Mouse (Mus musculus): Measurements from ENCODE around the gene Cul5.

Cul5 gene

DNA sequence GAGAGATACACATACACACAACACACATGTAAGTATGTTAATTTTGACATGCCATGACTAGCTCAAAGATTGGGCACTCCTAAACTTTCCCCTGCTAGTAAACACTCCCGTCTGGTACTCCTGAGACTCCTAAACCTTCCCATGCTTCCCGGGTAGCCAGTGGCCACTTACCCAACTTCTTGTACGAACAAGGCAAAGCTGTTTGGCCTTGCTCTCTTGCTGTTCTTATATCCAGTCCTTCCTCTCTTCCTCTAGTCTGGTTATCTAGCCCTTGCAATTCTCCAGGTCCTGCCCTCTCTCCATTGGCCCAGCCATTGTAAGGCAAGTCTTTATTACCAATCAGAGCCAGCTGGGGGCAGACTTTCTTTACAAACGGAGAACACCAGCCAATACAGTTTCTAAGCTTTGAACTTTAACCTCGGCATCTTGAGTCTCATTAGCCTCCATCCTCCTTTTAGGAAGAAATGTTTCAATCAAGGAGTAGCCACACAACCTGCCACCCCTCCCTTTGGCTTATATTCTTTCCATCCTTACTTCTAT is at the start of gene Cul5:
TSS of gene Cul5 (minus strand) at position 335 of the 540 bp plus-strand sequence.
- no peak for DNase-seq (ENCODE audit: low spot score)

DNA sequence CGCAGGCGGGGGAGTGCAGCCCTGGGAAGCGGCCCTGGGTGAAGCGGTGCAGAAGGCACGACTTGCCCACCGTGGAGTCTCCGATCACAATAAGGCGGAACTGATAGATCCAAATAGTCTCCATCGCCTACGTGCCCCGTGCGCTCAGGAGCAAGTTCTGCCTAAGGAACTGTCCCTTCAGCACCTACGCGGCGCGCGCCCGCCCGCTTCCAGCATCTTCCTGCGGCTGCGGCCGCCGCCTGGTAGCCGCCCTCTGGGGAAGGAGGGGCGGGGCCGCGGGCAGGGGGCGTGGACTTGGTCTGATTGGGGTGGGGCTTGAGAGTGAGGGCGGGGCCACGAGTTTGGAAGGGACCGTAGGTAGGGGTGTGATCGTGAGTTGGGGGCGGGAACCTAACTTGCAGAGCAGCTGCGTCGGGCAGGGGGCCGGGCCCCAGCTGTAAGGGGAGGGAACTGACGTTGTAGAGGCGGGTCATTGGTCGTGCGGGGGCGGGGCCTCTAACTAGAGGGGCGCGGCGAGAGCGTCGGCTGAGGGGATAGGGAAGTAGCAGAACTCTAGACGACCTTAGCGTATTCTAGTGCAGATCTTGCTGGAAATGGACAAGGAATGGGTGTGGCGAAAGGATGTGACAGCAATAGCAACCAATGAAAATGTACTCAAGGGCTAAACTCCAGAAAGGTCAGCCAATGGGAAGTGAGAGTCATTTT is 36.3 kb upstream of the Cul5 start, which contains the start of gene Rab39:
TSS of gene Rab39 (minus strand) at position 241 of the 705 bp plus-strand sequence.
- peak; percentile 71 for DNase-seq (ENCODE audit: low spot score)

DNA sequence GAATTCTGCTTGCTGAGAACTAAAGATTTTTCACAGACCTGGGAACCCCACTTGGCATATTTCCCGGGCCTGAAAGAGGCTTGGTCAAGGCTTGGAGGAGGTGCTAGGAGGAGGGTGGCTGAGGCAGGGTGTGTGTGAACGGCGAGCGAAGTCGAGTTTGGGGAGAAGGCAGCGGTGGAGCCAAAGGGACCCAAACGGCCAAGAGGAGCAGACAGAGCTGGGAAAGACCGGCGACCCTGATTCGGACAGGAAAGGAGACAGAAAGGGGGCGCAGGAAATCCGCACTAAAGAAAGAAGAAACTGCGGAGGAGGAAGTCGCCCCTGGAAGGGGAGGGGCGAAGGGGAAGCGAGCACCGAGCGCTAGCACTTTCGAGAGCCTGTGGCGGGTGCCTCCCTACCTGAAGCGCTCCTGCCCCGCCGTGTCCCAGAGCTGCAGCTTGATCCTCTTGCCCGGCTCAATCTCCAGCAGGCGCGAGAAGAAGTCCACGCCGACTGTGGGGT is 35.7 kb upstream of the Cul5 start:
- peak; percentile 11 for DNase-seq (ENCODE audit: low spot score)

DNA sequence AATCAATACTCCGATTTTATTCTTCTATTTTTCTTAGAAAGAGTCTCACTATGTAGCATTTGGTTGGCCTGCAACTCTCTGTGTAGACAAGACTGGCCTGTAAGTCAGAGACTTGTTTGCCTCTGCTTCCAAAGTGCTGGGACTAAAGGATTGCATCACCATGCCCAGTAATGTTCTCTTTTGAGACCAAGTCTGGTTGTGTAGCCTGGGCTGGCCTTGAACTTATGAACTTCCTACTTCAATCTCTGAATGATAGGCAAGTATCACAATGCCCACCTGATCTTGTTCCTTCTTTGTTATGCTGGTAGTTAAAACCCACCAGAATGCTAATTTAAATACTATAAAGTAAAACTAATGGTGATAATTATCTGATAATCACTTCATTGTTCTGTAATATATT is 33.2 kb upstream of the Cul5 start:
- DNase-seq (ENCODE audit: low spot score) = no peak

DNA sequence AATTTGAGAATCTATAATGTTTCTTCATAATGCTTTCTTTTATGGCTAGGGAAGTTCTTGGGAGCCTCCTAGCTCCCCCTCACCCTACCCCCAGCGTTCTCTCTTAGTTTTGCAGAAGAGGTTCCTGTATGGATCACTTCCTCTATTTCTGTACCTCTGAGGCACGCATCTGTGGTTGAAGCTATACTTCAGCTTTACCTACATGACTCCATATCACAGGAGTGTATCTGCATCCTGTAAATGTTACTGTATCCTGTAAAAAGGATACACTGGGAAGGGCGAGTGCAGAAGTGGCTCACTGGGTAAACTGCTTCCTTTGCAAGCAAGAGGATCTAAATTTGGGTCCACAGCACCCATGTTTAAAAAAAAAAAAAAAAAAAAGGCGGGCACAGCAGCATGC is 30.7 kb upstream of the Cul5 start:
- no peak for DNase-seq (ENCODE audit: low spot score)

DNA sequence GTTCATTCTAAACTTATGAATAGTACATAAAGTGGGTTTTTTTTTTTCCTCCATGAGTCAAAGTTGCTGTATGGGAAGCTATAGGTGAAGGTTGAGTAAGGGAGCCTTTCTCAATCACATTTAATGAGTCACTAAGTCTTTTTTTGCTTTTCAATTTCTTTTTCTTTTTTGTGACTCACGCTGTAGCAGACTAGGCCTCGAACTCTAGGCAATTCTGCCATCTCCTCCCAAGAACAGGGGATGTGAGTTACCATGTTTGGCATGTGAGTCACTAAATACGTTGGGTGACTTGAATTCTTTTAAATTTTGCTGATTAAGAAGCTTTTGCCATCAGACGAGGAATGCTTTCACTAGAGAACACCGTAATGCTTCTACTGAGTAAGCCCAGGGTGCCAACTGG is 26.0 kb upstream of the Cul5 start:
- no peak for DNase-seq (ENCODE audit: low spot score)

DNA sequence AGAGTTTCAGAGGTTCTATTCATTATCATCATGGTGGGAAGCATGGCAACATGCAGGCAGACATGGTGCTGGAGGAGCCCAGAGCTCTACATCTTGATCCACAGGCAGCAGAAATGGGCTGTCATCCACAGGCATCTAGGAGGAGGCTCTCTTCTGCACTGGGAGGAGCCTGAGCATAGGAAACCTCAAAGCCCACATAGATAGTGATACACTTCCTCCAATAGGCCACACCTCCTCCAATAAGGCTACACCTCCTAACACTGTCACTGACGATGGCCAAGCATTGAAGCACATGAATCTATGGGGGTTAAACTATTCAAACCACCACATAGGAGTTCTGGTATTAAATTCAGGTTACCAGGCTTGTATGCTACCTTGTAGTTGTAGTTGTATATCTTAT is 23.9 kb upstream of the Cul5 start:
- no peak for DNase-seq (ENCODE audit: low spot score)

DNA sequence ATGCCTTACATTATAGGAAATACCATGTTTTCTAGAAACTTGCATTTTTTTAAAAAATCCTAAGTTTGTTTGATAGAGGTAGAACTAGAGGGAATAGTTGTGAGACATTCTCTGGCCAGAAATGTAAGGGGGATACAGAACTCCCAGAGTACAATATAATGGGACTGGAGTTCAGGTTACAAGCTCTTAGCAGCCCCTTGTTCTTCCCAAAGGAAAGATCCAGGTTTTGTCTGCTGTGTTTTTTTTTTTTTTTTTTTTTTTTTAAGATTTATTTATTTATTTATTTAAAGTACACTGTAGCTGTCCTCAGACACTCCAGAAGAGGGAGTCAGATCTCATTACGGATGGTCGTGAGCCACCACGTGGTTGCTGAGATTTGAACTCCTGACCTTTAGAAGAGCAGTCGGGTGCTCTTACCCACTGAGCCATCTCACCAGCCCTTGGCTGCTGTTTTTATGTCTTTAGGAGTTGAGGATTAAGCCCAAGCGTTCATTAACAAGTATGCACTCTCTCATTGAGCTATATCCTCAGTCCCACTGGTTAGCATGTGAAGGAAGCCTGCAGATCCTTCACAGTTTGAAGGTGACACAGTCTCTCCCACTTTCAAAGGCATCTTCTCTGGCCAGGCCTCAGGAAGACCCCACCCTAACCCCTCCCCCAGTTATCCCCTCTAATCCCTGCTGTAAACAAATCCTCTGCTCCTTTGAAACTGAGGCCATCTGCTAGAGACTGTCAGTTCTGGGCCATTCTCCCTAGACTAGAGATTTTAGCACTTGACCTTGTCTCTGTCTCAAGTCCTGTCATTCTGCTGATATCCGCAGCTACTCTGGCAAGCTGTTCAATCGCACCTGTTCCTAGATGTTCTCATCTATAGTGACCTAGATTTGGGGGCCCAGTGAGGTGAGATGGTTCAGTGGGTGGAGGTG is 22.2 kb upstream of the Cul5 start:
- no peak for DNase-seq (ENCODE audit: low spot score)

DNA sequence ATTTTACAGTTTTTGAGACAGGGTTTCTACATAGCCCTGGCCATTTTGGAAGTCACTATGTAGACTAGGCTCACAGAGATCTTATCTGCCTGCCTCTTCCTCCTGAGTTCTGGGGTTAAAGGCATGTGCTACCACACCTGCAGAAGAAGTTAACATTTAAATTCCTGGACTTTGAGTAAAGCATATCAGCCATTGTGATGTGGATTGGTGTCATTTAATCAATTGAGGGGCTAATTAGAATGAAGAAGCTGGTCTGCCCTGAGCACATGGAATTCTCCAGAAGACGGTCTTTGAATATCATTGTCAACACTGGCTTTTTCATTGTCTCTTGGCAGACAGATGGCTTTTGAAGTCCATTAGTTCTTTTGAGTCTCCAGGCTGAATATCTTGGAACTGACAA is 11.0 kb upstream of the Cul5 start:
- no peak for DNase-seq (ENCODE audit: low spot score)

DNA sequence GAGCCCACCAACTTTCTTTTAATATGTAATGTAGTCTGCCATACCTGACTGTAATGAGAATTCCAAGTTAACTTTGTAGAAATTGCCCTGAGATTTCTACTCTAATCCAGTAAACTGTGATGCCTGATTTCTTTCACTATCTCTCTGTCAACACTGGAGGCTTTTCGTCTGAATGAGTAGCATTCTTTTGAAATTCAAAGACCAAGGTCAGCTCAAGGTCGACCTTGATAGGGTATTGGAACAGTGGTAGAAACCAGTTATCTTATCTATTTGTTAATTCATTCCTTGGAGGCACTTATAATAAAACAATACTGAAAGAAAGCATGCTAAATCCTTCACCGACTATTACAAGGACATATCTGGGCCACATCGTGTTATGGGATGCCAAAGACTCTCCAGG is 7.1 kb upstream of the Cul5 start:
- no peak for DNase-seq (ENCODE audit: low spot score)

DNA sequence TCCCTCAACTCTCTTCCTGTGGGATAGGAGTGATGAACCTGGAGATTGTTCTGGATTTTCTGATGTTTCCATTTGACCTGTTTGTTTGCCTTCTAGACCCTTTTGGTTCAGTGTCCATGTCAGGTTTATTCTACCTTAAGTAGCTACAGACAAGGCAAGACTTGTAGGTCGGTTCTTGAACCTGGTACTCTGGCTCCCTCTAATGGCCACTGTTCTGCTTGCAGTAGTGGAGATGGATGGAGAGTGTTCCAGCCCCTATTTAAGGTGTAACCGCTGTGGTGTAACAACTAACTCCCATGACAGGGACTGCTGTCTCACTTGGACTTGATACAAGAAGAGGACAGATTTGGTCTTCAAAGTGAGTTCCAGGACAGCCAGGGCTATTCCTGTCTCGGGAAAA is 3.8 kb upstream of the Cul5 start:
- peak; percentile 61 for DNase-seq (ENCODE audit: low spot score)

DNA sequence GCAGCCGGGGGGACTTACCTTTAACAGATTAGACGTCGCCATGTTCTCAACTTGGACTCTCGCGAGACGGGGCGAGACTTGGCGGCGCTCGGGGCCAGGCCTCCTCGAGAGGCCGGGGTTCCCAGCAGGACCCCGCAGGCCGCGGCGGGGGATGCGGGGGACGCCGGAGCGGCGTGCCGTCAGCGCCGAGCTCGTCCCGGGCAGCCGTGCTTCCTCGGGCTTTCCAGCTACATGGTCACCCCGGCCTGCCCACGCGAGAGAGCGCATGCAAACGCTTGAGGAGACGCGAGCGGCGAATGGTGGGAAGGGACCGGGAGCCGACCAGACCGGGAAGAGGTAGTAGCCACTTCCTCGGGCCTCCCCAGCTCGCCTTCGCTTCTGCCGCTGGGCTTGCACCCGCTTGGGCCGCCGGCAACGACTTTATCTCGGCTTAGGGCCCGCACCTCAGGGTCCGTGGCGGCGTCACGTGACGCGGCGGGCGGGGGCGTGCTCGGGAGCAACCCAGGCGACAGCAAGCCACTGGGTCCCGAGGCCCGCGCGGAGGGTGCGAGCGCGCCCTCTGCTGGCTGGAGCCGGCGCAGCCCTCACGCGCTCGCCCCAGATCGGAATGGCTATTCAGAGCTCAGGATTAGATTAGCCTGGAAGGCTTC is 2.7 kb downstream of the Cul5 start:
- DNase-seq (ENCODE audit: low spot score) = peak; percentile 87

DNA sequence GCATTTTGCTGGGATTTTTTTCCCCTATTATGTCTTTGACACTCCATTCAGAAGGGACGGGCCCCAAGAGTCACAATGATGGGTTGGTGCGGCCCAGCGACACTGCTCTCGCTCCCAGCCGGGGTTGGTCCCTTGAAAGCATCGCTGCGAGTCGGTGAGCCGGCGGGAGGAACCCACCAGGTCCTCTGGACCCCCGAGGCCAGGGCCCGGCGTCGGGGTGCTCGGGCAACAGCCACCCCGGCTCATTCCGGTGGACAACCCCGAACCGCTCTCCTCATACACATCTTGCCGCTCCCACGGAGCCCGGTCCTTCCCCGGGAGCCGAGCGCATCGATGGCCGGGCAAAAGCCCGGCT is 3.2 kb downstream of the Cul5 start:
- DNase-seq (ENCODE audit: low spot score) = no peak

DNA sequence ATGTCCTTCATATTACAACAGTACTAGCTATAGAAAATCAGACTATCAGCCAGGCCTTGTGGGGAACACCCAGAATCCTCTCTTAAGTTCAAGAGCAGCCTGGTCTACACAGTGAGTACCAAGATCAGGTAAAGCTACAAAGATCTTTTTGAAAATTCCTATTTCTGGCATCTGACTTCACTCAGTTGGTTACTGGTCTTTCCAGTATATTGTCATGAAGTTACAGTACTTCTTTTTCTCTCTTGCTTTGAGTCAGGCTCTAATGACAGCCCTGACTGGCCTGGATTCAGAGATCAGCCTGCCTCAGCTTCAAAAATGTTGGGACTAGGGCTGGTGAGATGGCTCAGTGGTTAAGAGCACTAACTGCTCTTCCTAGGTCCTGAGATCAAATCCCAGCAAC is 4.4 kb downstream of the Cul5 start:
- no peak for DNase-seq (ENCODE audit: low spot score)

DNA sequence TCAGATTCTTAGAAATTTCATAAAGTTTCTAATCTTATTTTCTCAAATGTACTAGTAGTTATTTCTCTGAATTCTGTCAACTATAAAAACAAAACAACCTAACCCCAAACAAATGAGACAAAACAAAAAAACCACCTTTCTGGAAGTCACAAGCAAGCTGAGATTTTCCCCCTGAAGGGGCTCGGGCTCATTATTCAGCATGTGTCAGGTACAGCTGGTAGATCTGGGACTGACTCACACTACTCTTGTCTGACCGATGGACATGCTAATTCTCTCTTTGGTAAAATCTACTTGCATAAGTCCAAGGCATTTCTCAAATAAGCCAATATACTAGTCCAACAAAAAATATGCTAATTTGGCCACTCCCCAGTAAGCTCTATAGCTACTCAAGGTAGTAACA is 5.0 kb downstream of the Cul5 start:
- DNase-seq (ENCODE audit: low spot score) = no peak

DNA sequence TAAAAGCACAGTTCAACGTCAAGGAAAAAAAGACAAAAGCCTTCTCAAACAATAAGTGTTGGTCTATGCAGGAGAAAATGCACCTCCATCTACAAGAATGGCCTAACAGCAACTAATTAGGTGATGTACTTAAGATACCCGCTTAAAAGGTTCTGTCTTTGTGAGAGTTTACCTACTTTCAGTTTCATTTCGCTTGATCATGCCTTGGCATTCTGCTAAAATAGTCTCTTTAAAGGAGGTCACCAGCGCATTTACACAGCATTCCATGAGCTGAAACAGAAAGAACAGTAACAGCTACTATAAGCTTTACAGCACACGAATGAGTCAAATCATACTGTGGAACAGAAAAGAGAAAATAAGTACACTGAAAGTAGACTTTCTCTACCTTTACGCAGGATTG is 35.0 kb downstream of the Cul5 start:
- DNase-seq (ENCODE audit: low spot score) = no peak

DNA sequence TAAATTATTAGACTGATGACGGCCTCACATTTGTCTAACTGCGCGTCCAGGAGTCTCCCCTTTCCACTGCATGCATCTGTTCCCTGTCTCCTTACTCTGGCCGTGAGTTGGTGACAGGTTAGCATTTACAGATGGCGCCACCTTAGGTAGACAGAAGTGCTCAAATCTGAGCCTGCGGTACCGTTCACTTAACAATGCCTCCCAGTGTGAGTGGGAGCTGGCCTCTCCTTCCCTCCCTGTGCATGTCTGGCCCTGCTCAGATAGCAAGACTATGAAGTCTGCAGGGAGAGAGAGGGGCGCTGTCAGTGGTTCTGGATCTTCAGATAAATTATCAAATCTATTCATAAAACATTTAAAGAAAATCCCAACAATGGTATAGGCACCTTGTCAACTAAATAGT is 54.6 kb downstream of the Cul5 start:
- no peak for DNase-seq (ENCODE audit: low spot score)

DNA sequence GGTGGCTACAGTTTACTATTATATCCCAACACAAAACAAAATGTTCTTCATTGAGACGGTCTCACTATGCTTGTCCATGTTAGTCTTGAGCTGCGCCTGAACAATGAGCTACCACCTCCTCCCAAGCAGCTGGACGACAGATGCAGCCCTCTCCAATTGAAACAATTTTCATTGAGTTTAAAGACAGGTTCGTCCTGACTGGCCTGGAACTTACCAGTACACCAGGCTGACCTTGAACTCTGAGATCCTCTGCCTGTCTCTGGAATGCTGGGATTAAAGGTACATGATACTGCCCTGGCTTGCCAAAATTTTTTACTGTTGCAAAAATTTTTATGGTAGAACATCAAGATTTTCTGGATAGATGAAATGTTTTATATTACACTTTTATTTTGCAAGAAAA is 55.5 kb downstream of the Cul5 start:
- no peak for DNase-seq (ENCODE audit: low spot score)

DNA sequence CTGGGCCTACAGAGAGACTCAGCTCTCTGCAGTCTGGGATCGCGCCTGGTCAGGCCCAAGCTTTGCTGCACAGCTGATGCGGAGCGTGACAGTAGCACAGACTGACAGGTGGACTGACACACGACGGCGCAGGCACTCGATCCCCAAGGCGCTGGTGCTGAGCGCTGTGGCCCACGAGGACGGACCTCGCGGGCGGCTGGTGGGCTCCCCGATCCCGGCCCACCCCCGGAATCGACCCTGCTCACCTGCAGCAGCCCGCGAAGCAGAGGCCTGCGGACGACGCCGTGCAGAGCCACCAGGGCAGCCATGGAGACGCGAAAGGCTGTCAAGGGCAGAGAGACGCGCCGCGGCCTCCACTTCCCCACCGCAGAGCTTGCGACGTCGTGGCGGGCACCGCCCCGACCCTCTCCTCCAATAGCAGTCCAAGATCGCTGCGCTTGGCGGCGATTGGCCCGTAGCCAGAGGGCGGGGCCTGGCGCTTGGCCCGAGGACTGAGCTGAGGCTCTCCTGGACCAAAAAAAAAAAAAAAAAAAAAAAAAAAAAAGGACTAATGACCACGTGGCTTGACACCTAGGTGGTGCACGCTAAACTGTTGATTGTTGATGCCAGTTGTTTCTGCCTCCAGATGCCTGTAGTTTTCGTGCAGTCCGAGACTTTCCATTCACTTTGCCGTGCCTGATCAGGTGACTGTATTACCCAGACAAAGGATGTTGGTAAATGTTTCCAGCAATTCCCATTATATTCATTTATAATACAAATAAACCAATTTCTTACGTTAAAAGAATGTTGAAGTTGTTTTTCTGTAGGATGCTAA is 59.6 kb downstream of the Cul5 start, which contains the start of gene Acat1:
TSS of gene Acat1 (minus strand) at position 415 of the 814 bp plus-strand sequence.
- peak; percentile 82 for DNase-seq (ENCODE audit: low spot score)

DNA sequence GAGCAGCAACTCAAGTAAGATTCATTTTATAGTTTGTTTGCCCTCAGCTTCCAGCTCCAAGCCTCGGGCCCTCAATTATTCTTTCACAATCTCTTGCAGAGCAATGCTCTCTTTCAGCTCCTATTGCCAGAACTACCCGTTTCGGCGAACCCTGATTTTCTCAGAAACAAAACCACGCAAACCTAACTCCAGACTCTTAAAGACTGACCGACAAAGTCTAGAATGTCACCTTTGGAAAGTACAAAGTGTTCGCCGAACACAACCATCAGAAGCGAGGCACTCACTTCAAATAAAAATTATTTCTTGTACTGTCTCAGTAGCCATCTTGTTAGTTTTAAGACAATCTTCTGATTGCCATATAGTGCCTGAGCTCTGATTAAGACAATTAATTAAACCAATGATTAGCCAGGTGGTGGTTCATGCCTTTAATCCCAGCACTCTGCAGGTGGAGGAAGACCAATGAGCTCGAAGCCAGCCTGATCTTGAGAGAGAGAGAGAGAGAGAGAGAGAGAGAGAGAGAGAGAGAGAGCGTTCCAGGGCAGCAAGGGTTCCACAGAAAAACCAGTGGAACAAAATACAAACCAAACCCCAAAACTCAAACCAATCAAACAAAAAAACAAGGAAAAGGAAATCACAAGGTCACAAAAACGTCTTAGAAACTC is 60.4 kb downstream of the Cul5 start:
- DNase-seq (ENCODE audit: low spot score) = no peak

DNA sequence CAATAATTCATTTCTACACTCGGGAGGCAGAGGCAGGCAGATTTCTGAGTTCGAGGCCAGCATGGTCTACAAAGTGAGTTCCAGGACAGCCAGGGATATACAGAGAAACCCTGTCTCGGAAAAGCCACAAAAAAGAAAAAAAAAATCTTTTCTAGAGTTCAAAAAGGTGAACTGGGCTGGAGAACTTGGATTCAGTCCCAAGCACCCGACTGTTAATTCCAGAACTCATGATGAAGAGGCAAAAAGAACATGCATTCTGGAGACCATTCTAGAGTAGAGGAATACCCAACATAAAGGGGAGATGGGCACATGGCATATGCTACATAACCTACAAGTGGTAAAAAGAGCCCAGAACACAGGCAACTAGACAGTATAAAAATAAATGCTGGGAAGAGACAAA is 62.0 kb downstream of the Cul5 start:
- no peak for DNase-seq (ENCODE audit: low spot score)
